Mouse (Mus musculus): ENCODE data around the gene Etnppl. TPM values are rescaled to one million over a fixed set of nuclear protein-coding genes. Genes with fewer than 3 reads are reported as not detected.

Etnppl gene
- polyA plus RNA-seq, 1 experiment, result not detected

GRCm38 (mm10) chr3:130671291-130671690, 54.0 kb downstream of the Etnppl start:
- no peak overlapping the region for H3K27ac ChIP-seq (ENCODE audit: insufficient read depth, low read length)
- 81% methylated on average over 14 of the region's 14 CpGs for WGBS
- DNase-seq (ENCODE audit: low read depth in 1 of 2, low spot score in 2 of 2), result no peak
- no peak overlapping the region for H3K4me3 ChIP-seq (ENCODE audit: extremely low read depth, insufficient read depth, insufficient read length)
- no peaks in the 10 kb centered on the region for H3K4me1 ChIP-seq (ENCODE audit: control insufficient read depth, insufficient read depth, insufficient read length)
- TF ChIP-seq POLR2A (IDR thresholded peaks at IDR 0.05; ENCODE audit: low read depth, low read length) (no peak), CTCF (IDR thresholded peaks at IDR 0.05; ENCODE audit: extremely low read depth, insufficient read depth, insufficient read length, insufficient replicate concordance) (no peak)
- no peaks in the 10 kb centered on the region for H3K36me3 ChIP-seq (ENCODE audit: control insufficient read depth, insufficient read depth, low read length)
- no peaks in the 10 kb centered on the region for H3K27me3 ChIP-seq (ENCODE audit: control insufficient read depth, insufficient read depth, low read length)

DNA sequence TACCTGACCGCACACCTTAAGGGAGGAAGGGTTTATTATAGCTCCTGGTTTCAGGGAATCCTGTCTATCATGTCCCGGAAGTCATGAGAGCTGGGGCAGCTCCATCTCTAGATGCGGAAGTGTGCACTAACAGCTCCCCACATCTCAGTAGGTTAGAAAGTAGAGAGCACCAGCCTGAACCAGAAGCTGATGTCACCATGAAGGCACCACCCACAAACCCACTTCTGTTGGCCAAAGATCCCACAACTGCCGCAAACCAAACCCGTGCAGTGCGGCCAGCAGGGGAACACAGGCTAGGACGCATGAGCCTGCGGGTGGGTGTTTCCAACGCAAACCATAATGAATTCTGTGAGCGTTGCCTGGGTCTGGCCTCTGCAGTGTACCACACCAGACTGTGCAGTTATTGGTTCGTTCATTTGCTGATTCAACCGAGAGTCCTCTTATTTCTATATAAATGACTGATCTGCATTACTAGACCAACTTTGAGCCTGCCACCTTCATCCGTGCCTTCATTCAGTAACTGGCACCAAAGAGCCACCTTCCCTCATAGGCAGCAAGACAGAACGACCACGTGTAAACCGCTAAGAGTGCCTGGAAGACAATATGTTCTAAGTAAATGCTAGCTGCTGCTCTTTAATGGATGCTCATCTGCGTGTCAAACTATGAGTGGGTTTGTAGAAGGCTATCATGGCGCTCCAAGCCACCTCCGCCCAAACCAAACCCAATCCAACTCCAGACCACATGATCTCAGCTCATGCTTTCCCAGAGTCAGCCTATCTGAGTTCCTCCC, 60.6 kb downstream of the Etnppl start:
- no peak for DNase-seq (ENCODE audit: low read depth in 1 of 2, low spot score in 2 of 2)
- H3K4me1 ChIP-seq (ENCODE audit: control insufficient read depth, insufficient read depth, insufficient read length), result no peaks in the 10 kb centered on the region
- 94% methylated on average over 19 of the region's 19 CpGs for WGBS
- TF ChIP-seq POLR2A (IDR thresholded peaks at IDR 0.05; ENCODE audit: low read depth, low read length), result no peak
- no peak for TF ChIP-seq CTCF (IDR thresholded peaks at IDR 0.05; ENCODE audit: extremely low read depth, insufficient read depth, insufficient read length, insufficient replicate concordance)
- H3K36me3 ChIP-seq (ENCODE audit: control insufficient read depth, insufficient read depth, low read length), result no peaks in the 10 kb centered on the region
- H3K4me3 ChIP-seq (ENCODE audit: extremely low read depth, insufficient read depth, insufficient read length), result no peak overlapping the region
- H3K27me3 ChIP-seq (ENCODE audit: control insufficient read depth, insufficient read depth, low read length), result no peaks in the 10 kb centered on the region
- H3K27ac ChIP-seq (ENCODE audit: insufficient read depth, low read length), result no peak overlapping the region

DNA sequence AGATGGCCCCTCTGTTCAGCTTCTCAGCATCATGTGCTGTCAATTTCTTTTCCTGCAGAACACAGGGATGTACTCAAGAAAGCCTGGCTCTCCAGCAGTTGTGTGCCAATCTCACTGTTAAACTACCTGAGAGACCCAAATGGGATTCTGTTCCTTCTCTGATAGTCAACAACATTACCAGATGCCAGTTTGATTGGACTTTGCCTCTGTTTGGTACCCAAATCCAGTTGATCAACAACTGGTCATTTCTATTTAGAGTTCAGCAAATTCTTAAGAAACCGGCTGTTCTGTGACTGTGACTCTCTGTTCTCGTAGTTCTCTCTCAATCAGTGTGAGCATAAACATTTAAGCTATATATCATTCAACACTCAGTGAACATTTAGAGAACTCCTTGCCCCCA, 64.0 kb downstream of the Etnppl start:
- Histone ChIP-seq H3K27me3 (ENCODE audit: control insufficient read depth, insufficient read depth, low read length) (no peaks in the 10 kb centered on the region), H3K4me1 (ENCODE audit: control insufficient read depth, insufficient read depth, insufficient read length) (0 out of 2 replicates have a peak, but pooled peaks cover 2% of the 10 kb centered on the region), H3K4me3 (ENCODE audit: extremely low read depth, insufficient read depth, insufficient read length) (no peak overlapping the region), H3K27ac (ENCODE audit: insufficient read depth, low read length) (no peak overlapping the region), H3K36me3 (ENCODE audit: control insufficient read depth, insufficient read depth, low read length) (no peaks in the 10 kb centered on the region)
- TF ChIP-seq POLR2A (IDR thresholded peaks at IDR 0.05; ENCODE audit: low read depth, low read length), result no peak
- no peak for TF ChIP-seq CTCF (IDR thresholded peaks at IDR 0.05; ENCODE audit: extremely low read depth, insufficient read depth, insufficient read length, insufficient replicate concordance)
- no peak for DNase-seq (ENCODE audit: low read depth in 1 of 2, low spot score in 2 of 2)
- WGBS, result 84% methylated on average over 2 of the region's 2 CpGs

GRCm38 (mm10) chr3:130682183-130682582, 64.9 kb downstream of the Etnppl start:
- Histone ChIP-seq H3K27ac (ENCODE audit: insufficient read depth, low read length) (no peak overlapping the region), H3K4me1 (ENCODE audit: control insufficient read depth, insufficient read depth, insufficient read length) (0 out of 2 replicates have a peak, but pooled peaks cover 2% of the 10 kb centered on the region), H3K27me3 (ENCODE audit: control insufficient read depth, insufficient read depth, low read length) (no peaks in the 10 kb centered on the region), H3K36me3 (ENCODE audit: control insufficient read depth, insufficient read depth, low read length) (no peaks in the 10 kb centered on the region), H3K4me3 (ENCODE audit: extremely low read depth, insufficient read depth, insufficient read length) (no peak overlapping the region)
- WGBS, result 87% methylated on average over 9 of the region's 9 CpGs
- no peak for TF ChIP-seq POLR2A (IDR thresholded peaks at IDR 0.05; ENCODE audit: low read depth, low read length)
- no peak for TF ChIP-seq CTCF (IDR thresholded peaks at IDR 0.05; ENCODE audit: extremely low read depth, insufficient read depth, insufficient read length, insufficient replicate concordance)
- no peak for DNase-seq (ENCODE audit: low read depth in 1 of 2, low spot score in 2 of 2)

- Histone ChIP-seq H3K27me3 (ENCODE audit: control insufficient read depth, insufficient read depth, low read length) (no peaks in the 10 kb centered on the region), H3K36me3 (ENCODE audit: control insufficient read depth, insufficient read depth, low read length) (no peaks in the 10 kb centered on the region), H3K4me3 (ENCODE audit: extremely low read depth, insufficient read depth, insufficient read length) (no peak overlapping the region), H3K4me1 (ENCODE audit: control insufficient read depth, insufficient read depth, insufficient read length) (0 out of 2 replicates have a peak, but pooled peaks cover 2% of the 10 kb centered on the region), H3K27ac (ENCODE audit: insufficient read depth, low read length) (no peak overlapping the region)
- 88% methylated on average over 8 of the region's 8 CpGs for WGBS
- DNase-seq (ENCODE audit: low read depth in 1 of 2, low spot score in 2 of 2), result no peak
- TF ChIP-seq POLR2A (IDR thresholded peaks at IDR 0.05; ENCODE audit: low read depth, low read length) (no peak), CTCF (IDR thresholded peaks at IDR 0.05; ENCODE audit: extremely low read depth, insufficient read depth, insufficient read length, insufficient replicate concordance) (no peak)
These were observed 66.6 kb downstream of the Etnppl start for GRCm38 (mm10) chr3:130683836-130684235.

DNA sequence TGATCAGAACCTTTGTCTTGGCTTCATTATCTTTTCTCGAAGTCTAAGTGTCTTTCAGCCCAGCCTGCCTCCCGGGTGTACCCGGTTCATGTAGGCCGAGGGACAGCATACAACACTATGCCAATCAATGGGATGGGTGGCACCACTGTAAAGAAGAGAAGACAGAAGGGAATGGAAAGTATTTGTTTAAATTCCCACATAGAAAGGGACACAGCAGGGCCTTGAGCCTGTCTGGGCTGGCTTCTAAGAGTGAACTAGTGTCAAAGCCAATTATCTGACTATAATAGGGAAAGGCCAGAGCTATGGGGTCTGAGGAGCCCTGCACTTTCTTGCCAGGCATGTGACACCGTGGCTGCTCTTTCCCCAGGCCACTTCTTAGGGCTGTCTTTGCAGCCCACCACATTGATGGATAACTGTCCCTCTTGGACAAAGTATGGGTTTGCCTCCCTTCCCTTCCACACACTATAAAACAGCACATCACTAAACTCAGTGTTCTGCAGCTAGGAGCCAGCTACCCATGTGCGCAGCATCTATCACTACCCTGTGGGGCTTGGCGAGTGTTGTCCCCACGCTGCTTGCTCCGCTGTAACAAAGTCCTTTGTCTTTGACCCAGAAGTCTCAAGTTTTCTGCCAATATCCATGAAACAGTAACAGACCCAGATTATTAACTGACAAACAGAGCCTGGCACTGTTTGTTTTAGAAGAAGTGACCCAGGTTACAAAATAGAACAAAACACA, 67.2 kb downstream of the Etnppl start:
- no peak overlapping the region for H3K4me3 ChIP-seq (ENCODE audit: extremely low read depth, insufficient read depth, insufficient read length)
- WGBS, result 94% methylated on average over 9 of the region's 9 CpGs
- no peak for DNase-seq (ENCODE audit: low read depth in 1 of 2, low spot score in 2 of 2)

More for the DNA sequence above, 67.2 kb downstream of the Etnppl start:
- no peak for TF ChIP-seq POLR2A (IDR thresholded peaks at IDR 0.05; ENCODE audit: low read depth, low read length)
- TF ChIP-seq CTCF (IDR thresholded peaks at IDR 0.05; ENCODE audit: extremely low read depth, insufficient read depth, insufficient read length, insufficient replicate concordance), result no peak
- Histone ChIP-seq H3K27ac (ENCODE audit: insufficient read depth, low read length) (no peak overlapping the region), H3K27me3 (ENCODE audit: control insufficient read depth, insufficient read depth, low read length) (no peaks in the 10 kb centered on the region), H3K36me3 (ENCODE audit: control insufficient read depth, insufficient read depth, low read length) (no peaks in the 10 kb centered on the region), H3K4me1 (ENCODE audit: control insufficient read depth, insufficient read depth, insufficient read length) (0 out of 2 replicates have a peak, but pooled peaks cover 2% of the 10 kb centered on the region)
